Mouse (Mus musculus) midbrain, embryonic 10.5 days (tissue): Measurements from ENCODE around the gene Usp10. TPM values are rescaled to one million over a fixed set of nuclear protein-coding genes. Genes with fewer than 3 reads are reported as not detected.

ENCODE experiments used
- DNase-seq: peaks from one replicate; pipeline ENCODE4 v3.0.0-alpha.2; 2017; ENCODE audit warnings: low spot score
- H3K27ac ChIP-seq: fragments of 300-500 bp; sonication (generic); replicated peaks from 2 replicates; pipeline ENCODE4 v1.5.1; 2016; ENCODE audit warnings: mild to moderate bottlenecking
- H3K27me3 ChIP-seq: fragments of 300-500 bp; sonication (generic); 2 replicates; pipeline ENCODE4 v1.6.1; 2016; ENCODE audit warnings: low read depth, mild to moderate bottlenecking; ENCODE audit not compliant: poor library complexity, severe bottlenecking
- H3K36me3 ChIP-seq: fragments of 300-500 bp; sonication (generic); 2 replicates; pipeline ENCODE4 v1.6.1; 2016; ENCODE audit warnings: mild to moderate bottlenecking, moderate library complexity
- H3K4me1 ChIP-seq: fragments of 300-500 bp; sonication (generic); 2 replicates; pipeline ENCODE4 v1.6.1; 2016
- H3K4me3 ChIP-seq: fragments of 300-500 bp; sonication (generic); 2 replicates; pipeline ENCODE4 v1.5.1; 2016; ENCODE audit warnings: mild to moderate bottlenecking, moderate library complexity
- H3K9me3 ChIP-seq: fragments of 300-500 bp; sonication (generic); replicated peaks from 2 replicates; pipeline ENCODE4 v1.6.1; 2016; ENCODE audit warnings: mild to moderate bottlenecking
- WGBS: fragments of 180-500 bp; shearing (Covaris S2); methylation state at CpG from one replicate; pipeline ENCODE4 v1.1.7; 2016; 5-methylcytosine and 5-hydroxymethylcytosine counted together
- polyA plus RNA-seq: library from polyadenylated mRNA; unstranded; fragments of >200 nt; fragmentation: Nextera tagmentation; extraction: Ambion mirVana; gene quantifications from 2 replicates; pipeline ENCODE4 v1.2.1, GENCODE M21; 2016

The Usp10 gene
- 220 and 227 TPM in 2 replicates for polyA plus RNA-seq

DNA sequence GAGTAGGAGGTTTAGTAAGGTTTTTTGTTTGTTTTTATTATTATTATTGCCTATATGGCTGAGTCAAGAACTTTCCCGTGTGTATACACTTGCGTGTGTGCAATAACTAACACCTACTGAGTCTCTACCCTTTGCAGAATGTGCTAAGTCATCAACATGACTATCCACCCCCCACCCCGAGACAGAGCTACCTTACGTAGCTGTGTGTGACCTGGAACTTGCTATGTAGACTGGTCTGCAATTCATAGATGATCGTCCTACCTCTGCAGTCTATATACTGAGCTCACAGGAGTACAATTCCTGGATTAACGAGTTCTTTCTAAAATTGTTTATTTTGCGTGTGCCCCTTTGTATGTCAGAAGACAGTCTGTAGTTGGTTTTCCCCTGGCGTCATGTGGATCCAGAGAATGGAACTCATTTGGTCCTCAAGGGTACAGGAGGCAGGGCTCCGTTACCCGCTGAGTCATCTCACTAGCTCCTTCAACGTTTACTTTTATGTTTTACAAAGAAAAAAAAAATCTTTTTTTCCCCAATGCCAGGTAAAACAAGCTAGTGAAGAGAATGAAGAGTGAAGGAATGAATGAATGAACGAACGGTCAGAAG lies at the start of gene Usp10:
Gene Usp10, plus strand, starts transcription at position 417 of the 603 bp plus-strand sequence.
- DNase-seq = no peak
- Histone ChIP-seq H3K4me3 (peak within 1 kb of the TSS; percentile 85), H3K9me3 (no peaks in the 10 kb centered on the region), H3K36me3 (peaks cover under 1% of the 10 kb centered on the region; the same call in 1 of the 2 replicates), H3K27ac (peak within 1 kb of the TSS; percentile 97), H3K27me3 (peaks cover 6% of the 10 kb centered on the region), H3K4me1 (peaks cover 53% of the 10 kb centered on the region)
- WGBS = 28% methylated on average over 13 of the region's 13 CpGs

DNA sequence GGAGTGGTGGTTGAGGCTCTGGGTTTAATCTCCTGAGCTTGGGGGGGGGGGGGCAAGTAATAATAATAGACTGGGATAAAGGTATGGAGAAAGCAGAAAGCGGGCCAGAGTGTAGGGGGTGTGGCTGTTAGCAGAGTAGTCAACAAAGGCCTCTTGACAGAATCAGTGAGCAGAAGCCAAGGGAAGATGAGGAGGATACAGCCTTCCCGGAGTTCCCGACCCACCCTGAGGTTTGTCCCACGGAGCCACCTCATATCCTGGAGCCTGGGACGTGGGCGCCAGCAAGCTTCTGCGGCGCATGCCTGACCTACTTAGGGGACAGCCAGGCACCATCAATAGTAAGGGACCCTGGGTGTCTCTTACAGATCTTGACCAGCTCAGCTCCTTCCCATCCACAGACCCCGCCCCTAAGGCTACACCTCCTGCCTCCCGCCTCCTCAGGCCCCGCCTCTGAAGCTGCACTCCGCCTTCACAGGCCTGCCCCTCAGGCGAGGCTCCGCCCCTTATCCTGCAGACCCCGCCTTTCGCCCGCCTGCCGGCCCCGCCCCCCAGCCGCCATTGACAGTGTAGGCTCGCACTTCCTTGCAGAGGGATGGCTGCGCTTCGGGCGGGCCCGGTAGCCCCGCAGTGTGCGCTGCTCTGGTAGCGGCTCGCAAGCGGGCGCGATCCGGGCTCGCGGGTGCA lies 48.3 kb upstream of the Usp10 start, which contains the start of gene Klhl36:
Gene Klhl36, plus strand, starts transcription at position 561 of the 684 bp plus-strand sequence.
- peak; percentile 98 for DNase-seq
- WGBS = 2% methylated on average over 35 of the region's 35 CpGs
- Histone ChIP-seq H3K9me3 (no peaks in the 10 kb centered on the region), H3K4me3 (peak within 1 kb of the TSS; percentile 76), H3K27me3 (peaks cover 51% of the 10 kb centered on the region), H3K4me1 (peaks cover 40% of the 10 kb centered on the region), H3K27ac (peak within 1 kb of the TSS; percentile 83), H3K36me3 (no peaks in the 10 kb centered on the region)

DNA sequence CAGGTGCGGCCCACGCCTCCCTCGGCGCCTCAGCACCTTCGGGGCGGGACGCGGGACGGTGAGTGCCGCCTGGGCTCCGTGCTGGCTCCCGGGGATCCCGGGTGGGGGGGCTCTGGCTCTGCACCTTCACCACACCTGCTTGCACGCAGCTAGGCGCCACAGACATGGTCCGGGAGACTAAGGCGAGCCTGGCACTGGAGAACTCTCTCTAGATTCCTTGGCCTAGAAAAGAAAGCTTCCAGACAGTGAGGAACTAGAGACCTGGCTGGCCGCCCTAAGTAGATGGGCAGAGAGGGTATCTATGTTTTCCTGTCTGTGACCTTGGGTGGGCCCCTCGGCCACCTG lies 47.8 kb upstream of the Usp10 start:
- no peaks in the 10 kb centered on the region for H3K36me3 ChIP-seq
- peaks cover 38% of the 10 kb centered on the region for H3K4me1 ChIP-seq
- WGBS = 0% methylated on average over 19 of the region's 19 CpGs
- peak overlapping the region; percentile 76 for H3K4me3 ChIP-seq
- peak overlapping the region; percentile 83 for H3K27ac ChIP-seq
- H3K9me3 ChIP-seq = no peaks in the 10 kb centered on the region
- H3K27me3 ChIP-seq = peaks cover 51% of the 10 kb centered on the region
- DNase-seq = no peak

DNA sequence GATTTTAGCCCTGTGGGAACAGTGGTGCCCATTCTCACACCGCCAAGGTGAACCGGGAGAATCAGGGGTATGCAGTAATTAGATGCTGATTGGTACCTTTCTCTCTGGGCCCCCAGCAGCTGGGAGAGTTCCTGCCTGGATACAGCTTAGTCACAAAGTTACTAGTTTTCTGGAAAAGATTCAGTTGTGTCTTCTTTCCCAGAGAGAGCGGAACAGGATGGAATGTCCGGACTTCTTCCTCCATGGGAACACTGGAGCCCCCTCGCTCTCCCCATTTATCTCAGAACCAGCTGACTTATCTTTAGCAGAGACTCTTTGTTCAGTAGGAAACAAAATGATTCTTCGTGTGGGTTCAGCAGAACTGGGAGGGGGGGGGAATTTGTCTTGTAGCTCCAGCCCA lies 47.4 kb upstream of the Usp10 start:
- DNase-seq = no peak
- WGBS = 12% methylated on average over 6 of the region's 6 CpGs
- H3K9me3 ChIP-seq = no peaks in the 10 kb centered on the region
- H3K27ac ChIP-seq = peak overlapping the region; percentile 83
- peaks cover 34% of the 10 kb centered on the region for H3K4me1 ChIP-seq
- peak overlapping the region; percentile 76 for H3K4me3 ChIP-seq
- no peaks in the 10 kb centered on the region for H3K36me3 ChIP-seq
- H3K27me3 ChIP-seq = peaks cover 51% of the 10 kb centered on the region

DNA sequence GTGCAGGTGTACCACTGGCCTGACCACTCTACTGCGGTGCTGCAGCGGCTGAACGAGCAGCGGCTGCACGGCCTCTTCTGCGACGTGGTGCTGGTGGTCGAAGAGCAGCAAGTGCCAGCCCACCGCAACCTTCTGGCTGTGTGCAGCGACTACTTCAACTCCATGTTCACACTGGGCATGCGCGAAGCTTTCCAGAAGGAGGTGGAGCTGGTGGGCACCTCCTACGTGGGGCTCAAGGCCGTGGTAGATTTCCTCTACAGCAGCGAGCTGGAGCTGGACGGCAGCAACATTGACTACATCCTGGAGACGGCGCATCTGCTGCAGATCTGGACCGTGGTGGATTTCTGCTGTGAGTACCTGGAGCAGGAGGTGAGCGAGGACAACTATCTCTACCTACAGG lies 40.5 kb upstream of the Usp10 start:
- H3K36me3 ChIP-seq = peaks cover 52% of the 10 kb centered on the region
- 83% methylated on average over 20 of the region's 20 CpGs for WGBS
- no peak overlapping the region for H3K27ac ChIP-seq
- DNase-seq = no peak
- 0 out of 2 replicates have a peak, but pooled peaks cover 6% of the 10 kb centered on the region for H3K27me3 ChIP-seq
- H3K9me3 ChIP-seq = peaks cover 13% of the 10 kb centered on the region
- H3K4me1 ChIP-seq = no peaks in the 10 kb centered on the region
- H3K4me3 ChIP-seq = no peak overlapping the region

DNA sequence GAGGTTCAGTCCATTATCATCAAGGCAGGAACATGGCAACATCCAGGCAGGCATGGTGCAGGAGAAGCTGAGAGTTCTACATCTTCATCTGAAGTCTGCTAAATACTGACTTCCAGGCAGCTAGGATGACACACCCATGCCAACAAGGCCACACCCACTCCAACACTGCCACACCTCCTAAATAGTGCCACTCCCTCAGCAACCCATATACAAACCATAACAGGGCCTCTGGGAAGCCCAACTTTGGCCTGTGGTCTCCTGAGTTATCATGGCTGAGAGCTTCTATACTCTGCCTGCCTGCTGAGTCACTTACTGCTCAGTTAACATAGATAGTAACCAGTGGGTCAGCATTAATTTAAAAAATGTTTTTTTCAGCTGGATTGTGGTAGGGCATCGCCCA lies 37.0 kb upstream of the Usp10 start:
- H3K4me3 ChIP-seq = no peak overlapping the region
- no peak for DNase-seq
- H3K4me1 ChIP-seq = peaks cover 7% of the 10 kb centered on the region
- 0 out of 2 replicates have a peak, but pooled peaks cover 3% of the 10 kb centered on the region for H3K27me3 ChIP-seq
- peaks cover 13% of the 10 kb centered on the region for H3K9me3 ChIP-seq
- WGBS = 90% methylated on average over 1 of the region's 1 CpGs
- H3K36me3 ChIP-seq = peaks cover 70% of the 10 kb centered on the region
- no peak overlapping the region for H3K27ac ChIP-seq

DNA sequence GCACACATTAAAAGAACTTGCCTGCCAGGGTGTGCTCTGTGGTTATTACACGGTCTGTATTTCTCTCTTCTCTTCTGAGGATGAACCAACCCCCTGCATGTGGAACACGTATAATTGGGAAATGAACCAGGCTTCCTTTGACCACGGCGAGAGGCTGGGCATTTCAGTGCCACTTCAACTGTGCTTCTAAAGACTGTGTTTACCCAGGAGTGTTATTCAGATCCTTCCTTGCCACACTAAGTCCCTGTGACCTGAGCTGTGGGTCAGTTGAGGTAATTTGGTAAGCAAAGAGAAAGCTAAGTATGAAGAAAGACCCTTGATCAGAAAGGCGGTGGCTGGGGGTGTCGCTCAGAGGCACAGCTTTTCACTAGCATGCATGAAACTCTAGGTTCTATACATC lies 28.9 kb upstream of the Usp10 start:
- no peak for DNase-seq
- peaks cover 17% of the 10 kb centered on the region for H3K4me1 ChIP-seq
- no peak overlapping the region for H3K27ac ChIP-seq
- no peaks in the 10 kb centered on the region for H3K27me3 ChIP-seq
- H3K4me3 ChIP-seq = no peak overlapping the region
- peaks cover 10% of the 10 kb centered on the region for H3K36me3 ChIP-seq
- 82% methylated on average over 6 of the region's 6 CpGs for WGBS
- no peaks in the 10 kb centered on the region for H3K9me3 ChIP-seq

DNA sequence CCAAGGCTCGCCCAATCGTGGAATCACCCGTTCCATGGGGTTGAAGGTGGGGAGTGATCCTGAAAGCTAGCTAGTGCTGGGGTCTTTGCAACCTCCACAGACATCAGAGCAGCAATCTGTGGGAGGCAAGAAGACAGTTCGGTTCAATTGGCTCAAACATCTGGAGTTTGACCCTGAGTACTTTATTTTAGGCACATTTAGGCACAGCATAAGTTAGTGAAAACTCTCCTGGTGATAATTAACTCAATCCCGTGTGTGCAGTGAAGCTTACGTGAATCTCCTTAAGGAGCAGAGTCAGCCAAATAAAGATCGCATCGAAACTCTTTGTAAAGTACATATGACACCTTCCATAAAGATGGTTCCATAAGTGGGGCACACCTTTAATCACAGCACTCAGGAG lies 28.2 kb upstream of the Usp10 start:
- Histone ChIP-seq H3K4me1 (peaks cover 13% of the 10 kb centered on the region), H3K36me3 (peaks cover 6% of the 10 kb centered on the region), H3K27me3 (no peaks in the 10 kb centered on the region), H3K4me3 (no peak overlapping the region), H3K9me3 (no peaks in the 10 kb centered on the region), H3K27ac (no peak overlapping the region)
- no peak for DNase-seq
- 83% methylated on average over 8 of the region's 8 CpGs for WGBS

DNA sequence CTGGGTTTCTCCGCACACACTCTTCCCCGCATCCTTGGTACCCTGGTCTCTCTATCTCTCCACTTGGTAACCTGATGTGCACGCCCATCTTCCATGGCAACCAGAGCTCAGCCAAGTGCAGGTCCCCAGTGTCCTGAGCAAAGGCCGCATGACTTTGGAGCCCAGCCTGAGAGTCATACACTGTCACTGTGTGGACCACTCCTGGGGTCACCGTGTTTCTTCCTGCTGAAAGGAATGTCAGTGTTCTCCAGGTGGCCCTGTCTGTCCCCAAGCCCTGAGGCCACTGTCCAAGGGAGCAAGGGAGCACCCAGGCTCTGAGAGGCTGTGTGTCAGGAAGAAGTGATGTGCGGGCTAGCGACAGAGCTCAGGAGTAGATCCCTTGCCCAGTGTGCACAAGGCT lies 26.9 kb upstream of the Usp10 start:
- 92% methylated on average over 7 of the region's 7 CpGs for WGBS
- H3K4me1 ChIP-seq = peaks cover 21% of the 10 kb centered on the region
- H3K9me3 ChIP-seq = no peaks in the 10 kb centered on the region
- H3K36me3 ChIP-seq = no peaks in the 10 kb centered on the region
- DNase-seq = no peak
- no peak overlapping the region for H3K27ac ChIP-seq
- no peaks in the 10 kb centered on the region for H3K27me3 ChIP-seq
- H3K4me3 ChIP-seq = no peak overlapping the region

DNA sequence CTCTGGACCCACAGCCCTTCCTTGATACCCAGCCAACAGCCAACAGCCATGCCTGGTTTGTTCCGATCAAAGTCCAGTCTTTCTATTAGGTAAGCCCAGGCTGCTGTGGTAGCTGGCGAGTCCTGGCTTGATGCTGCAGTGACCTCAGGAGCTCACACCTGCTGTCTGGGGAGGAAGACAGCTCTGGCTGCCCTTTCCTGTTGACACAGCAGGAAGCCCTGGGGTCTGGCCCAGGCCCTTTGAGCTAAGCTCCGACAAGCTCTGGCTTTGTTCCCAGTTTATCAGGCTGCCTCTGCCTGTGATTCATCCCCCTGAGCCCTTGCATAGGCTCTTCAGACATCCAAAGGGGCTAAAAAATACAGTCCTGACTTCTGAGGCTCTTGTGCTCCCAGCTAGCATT lies 24.5 kb upstream of the Usp10 start:
- no peaks in the 10 kb centered on the region for H3K36me3 ChIP-seq
- 38% methylated on average over 3 of the region's 3 CpGs for WGBS
- H3K9me3 ChIP-seq = no peaks in the 10 kb centered on the region
- H3K27ac ChIP-seq = peak overlapping the region; percentile 63; the same call in 1 of the 2 replicates
- H3K4me1 ChIP-seq = peaks cover 24% of the 10 kb centered on the region
- DNase-seq = no peak
- no peak overlapping the region for H3K4me3 ChIP-seq
- H3K27me3 ChIP-seq = no peaks in the 10 kb centered on the region

DNA sequence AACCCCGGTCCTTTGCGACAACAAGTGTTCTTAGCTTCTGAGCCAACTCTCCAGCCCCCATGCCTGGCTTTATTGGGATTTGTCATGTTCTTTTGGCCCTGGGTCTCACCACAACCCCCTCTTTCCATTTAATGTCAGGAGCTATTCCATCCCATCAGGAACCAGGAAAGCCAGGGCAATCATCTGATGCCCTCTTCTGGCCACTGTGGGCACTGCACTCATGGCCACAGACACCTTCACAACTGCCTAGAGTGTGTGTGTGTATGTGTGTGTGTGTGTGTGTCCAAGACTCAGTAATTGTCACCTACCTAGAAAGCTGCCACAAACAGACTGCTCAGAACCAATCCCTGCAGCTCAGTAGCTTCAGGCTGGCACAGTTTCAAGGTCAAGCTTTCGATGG lies 23.0 kb upstream of the Usp10 start:
- Histone ChIP-seq H3K36me3 (no peaks in the 10 kb centered on the region), H3K4me3 (no peak overlapping the region), H3K9me3 (no peaks in the 10 kb centered on the region), H3K27me3 (no peaks in the 10 kb centered on the region), H3K4me1 (peaks cover 20% of the 10 kb centered on the region), H3K27ac (no peak overlapping the region)
- WGBS = 94% methylated on average over 3 of the region's 3 CpGs
- DNase-seq = peak; percentile 52

DNA sequence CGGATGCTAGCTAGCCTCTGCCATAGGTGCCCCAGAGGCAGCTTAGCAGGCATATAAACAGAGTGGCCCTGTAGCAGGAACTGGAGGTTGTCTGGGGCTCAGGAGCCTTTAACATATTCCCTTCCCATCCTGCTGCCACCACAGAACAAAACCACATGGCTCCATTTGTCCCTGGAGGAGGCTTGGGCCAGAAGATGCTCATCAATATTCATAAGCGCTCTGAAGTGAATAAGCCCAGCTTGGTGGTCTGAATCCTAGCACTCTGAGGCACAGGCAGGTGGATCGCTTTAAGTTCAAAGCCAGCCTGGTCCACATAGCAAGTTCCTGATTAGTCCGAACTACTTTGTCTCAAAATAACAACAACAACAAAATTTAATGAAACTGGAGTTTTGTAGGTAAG lies 22.1 kb upstream of the Usp10 start:
- Histone ChIP-seq H3K27ac (no peak overlapping the region), H3K4me3 (no peak overlapping the region), H3K36me3 (no peaks in the 10 kb centered on the region), H3K4me1 (peaks cover 20% of the 10 kb centered on the region), H3K27me3 (no peaks in the 10 kb centered on the region), H3K9me3 (no peaks in the 10 kb centered on the region)
- 61% methylated on average over 4 of the region's 4 CpGs for WGBS
- no peak for DNase-seq

DNA sequence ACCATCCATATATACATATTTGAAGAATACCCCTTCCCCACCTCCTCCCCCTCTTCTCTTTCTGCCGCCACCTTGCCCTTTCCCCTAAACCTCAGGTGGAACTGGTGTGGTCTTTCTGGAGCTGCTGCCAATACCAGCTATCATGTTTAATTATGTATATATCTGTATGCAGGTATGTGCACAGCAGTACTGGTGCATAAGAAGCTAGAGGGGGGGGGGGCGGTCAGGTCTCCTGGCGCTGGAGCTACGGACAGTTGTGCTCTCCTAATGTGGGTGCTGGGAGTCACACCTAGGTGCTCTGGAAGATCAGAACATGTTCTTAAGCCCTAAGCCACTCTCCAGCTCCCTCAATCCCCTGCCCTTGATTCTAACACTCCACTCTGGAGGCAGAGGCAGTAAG lies 13.1 kb upstream of the Usp10 start:
- Histone ChIP-seq H3K4me3 (no peak overlapping the region), H3K36me3 (no peaks in the 10 kb centered on the region), H3K27ac (no peak overlapping the region), H3K9me3 (no peaks in the 10 kb centered on the region), H3K4me1 (peaks cover 5% of the 10 kb centered on the region), H3K27me3 (peaks cover 44% of the 10 kb centered on the region)
- WGBS = 78% methylated on average over 4 of the region's 4 CpGs
- DNase-seq = no peak
